Mouse (Mus musculus): ENCODE measurements around the gene Sh2d3c. TPM values are rescaled to one million over a fixed set of nuclear protein-coding genes. Genes with fewer than 3 reads are reported as not detected.

The Sh2d3c gene
- total and polyA plus RNA-seq, 3 experiments = 4.8 to 25.8 (median 11.1) TPM

- peaks cover 62 to 89% of the 10 kb centered on the region in 2 experiments for H3K36me3 ChIP-seq (replicated peaks in 1 of 2; ENCODE audit: control insufficient read depth in 1 of 2, insufficient read depth in 1 of 2, low read length in 1 of 2)
- TF ChIP-seq POLR2A (IDR thresholded peaks at IDR 0.05; ENCODE audit: low read depth, low read length) (no peak), USF2 (conservative IDR thresholded peaks at IDR 0.05; ENCODE audit: low read depth, low read length) (no peak), ELF1 (IDR thresholded peaks at IDR 0.05; ENCODE audit: low read depth, low read length) (no peak), IRF4 (IDR thresholded peaks at IDR 0.05; ENCODE audit: low read depth, low read length) (no peak), CHD1 (IDR thresholded peaks at IDR 0.05; ENCODE audit: low read depth, low read length) (no peak), E2F4 (IDR thresholded peaks at IDR 0.05; ENCODE audit: insufficient replicate concordance, low read depth, low read length) (no peak), TCF12 (IDR thresholded peaks at IDR 0.05; ENCODE audit: low read depth, low read length) (no peak)
- peaks cover 6 to 21% of the 10 kb centered on the region in 2 experiments; a peak in 2 of 4 replicates for H3K4me1 ChIP-seq (ENCODE audit: control insufficient read depth in 1 of 2, insufficient read depth in 2 of 2)
- no peak overlapping the region for H3K27ac ChIP-seq (ENCODE audit: insufficient read depth, low read depth)
- no peak for DNase-seq (ENCODE audit: extremely low read depth)
- no peak overlapping the region for H3K9ac ChIP-seq (ENCODE audit: insufficient read depth, low read depth)
- in situ Hi-C loops (cut with MboI; ENCODE audit: low pct_ligation_motif_present, low pct_unique_long_range_greater_than_20kb, low sequenced_read_pairs) (no loop called here), dilution Hi-C loops (cut with MboI; ENCODE audit: extremely low pct_ligation_motif_present, extremely low pct_unique_long_range_greater_than_20kb, low sequenced_read_pairs) (no loop called here)
- H3K27me3 ChIP-seq (replicated peaks) = no peaks in the 10 kb centered on the region
- no peak overlapping the region for H3K4me3 ChIP-seq (replicated peaks in 1 of 3; ENCODE audit: low read depth in 2 of 3, low read length in 2 of 3, poor library complexity in 1 of 3)
- H3K4me2 ChIP-seq (ENCODE audit: insufficient read depth, low read depth, poor library complexity, severe bottlenecking) = no peak overlapping the region
- H3K9me3 ChIP-seq (replicated peaks; ENCODE audit: low read length) = no peaks in the 10 kb centered on the region
- no peaks in the 10 kb centered on the region for H3K79me2 ChIP-seq (replicated peaks; ENCODE audit: control insufficient read depth, extremely low read depth, insufficient read depth, poor library complexity, severe bottlenecking)
Measured at GRCm38 (mm10) chr2:32686640-32687039, 34.2 kb upstream of the Sh2d3c start.

- Histone ChIP-seq H3K4me1 (ENCODE audit: control insufficient read depth in 1 of 2, insufficient read depth in 2 of 2) (peaks cover 9 to 23% of the 10 kb centered on the region in 2 experiments), H3K27ac (ENCODE audit: insufficient read depth, low read depth) (no peak overlapping the region), H3K4me3 (replicated peaks in 1 of 3; ENCODE audit: low read depth in 2 of 3, low read length in 2 of 3, poor library complexity in 1 of 3) (no peak overlapping the region), H3K9me3 (replicated peaks; ENCODE audit: low read length) (no peaks in the 10 kb centered on the region), H3K36me3 (replicated peaks in 1 of 2; ENCODE audit: control insufficient read depth in 1 of 2, insufficient read depth in 1 of 2, low read length in 1 of 2) (peaks cover 61 to 87% of the 10 kb centered on the region in 2 experiments), H3K79me2 (replicated peaks; ENCODE audit: control insufficient read depth, extremely low read depth, insufficient read depth, poor library complexity, severe bottlenecking) (peaks cover 2% of the 10 kb centered on the region; the same call in 1 of the 2 replicates), H3K9ac (ENCODE audit: insufficient read depth, low read depth) (no peak overlapping the region), H3K27me3 (replicated peaks) (no peaks in the 10 kb centered on the region), H3K4me2 (ENCODE audit: insufficient read depth, low read depth, poor library complexity, severe bottlenecking) (no peak overlapping the region)
- TF ChIP-seq JUND (conservative IDR thresholded peaks at IDR 0.05; ENCODE audit: low read depth, low read length) (no peak), MEF2A (IDR thresholded peaks at IDR 0.05; ENCODE audit: borderline replicate concordance, low read depth, low read length) (no peak), JUN (IDR thresholded peaks at IDR 0.05; ENCODE audit: insufficient read depth, low read depth, low read length) (no peak), BHLHE40 (IDR thresholded peaks at IDR 0.05; ENCODE audit: low read depth, low read length) (no peak), ZKSCAN1 (IDR thresholded peaks at IDR 0.05; ENCODE audit: borderline replicate concordance, low read depth, low read length) (no peak), MYC (IDR thresholded peaks at IDR 0.05; ENCODE audit: low read depth, low read length) (no peak), RAD21 (IDR thresholded peaks at IDR 0.05; ENCODE audit: low read depth, low read length) (no peak)
- in situ Hi-C loops (cut with MboI; ENCODE audit: low pct_ligation_motif_present, low pct_unique_long_range_greater_than_20kb, low sequenced_read_pairs) (no loop called here), dilution Hi-C loops (cut with MboI; ENCODE audit: extremely low pct_ligation_motif_present, extremely low pct_unique_long_range_greater_than_20kb, low sequenced_read_pairs) (no loop called here)
- DNase-seq (ENCODE audit: extremely low read depth) = no peak
Measured at GRCm38 (mm10) chr2:32687562-32687961, 33.3 kb upstream of the Sh2d3c start.

GRCm38 (mm10) chr2:32689420-32689819 lies 31.4 kb upstream of the Sh2d3c start:
- Histone ChIP-seq H3K4me1 (ENCODE audit: control insufficient read depth in 1 of 2, insufficient read depth in 2 of 2) (peaks cover 11 to 29% of the 10 kb centered on the region in 2 experiments), H3K27me3 (replicated peaks) (no peaks in the 10 kb centered on the region), H3K9me3 (replicated peaks; ENCODE audit: low read length) (no peaks in the 10 kb centered on the region), H3K79me2 (replicated peaks; ENCODE audit: control insufficient read depth, extremely low read depth, insufficient read depth, poor library complexity, severe bottlenecking) (peaks cover 11% of the 10 kb centered on the region; the same call in 1 of the 2 replicates), H3K36me3 (replicated peaks in 1 of 2; ENCODE audit: control insufficient read depth in 1 of 2, insufficient read depth in 1 of 2, low read length in 1 of 2) (peaks cover 48 to 70% of the 10 kb centered on the region in 2 experiments), H3K9ac (ENCODE audit: insufficient read depth, low read depth) (no peak overlapping the region), H3K27ac (ENCODE audit: insufficient read depth, low read depth) (no peak overlapping the region), H3K4me3 (replicated peaks in 1 of 3; ENCODE audit: low read depth in 2 of 3, low read length in 2 of 3, poor library complexity in 1 of 3) (no peak overlapping the region), H3K4me2 (ENCODE audit: insufficient read depth, low read depth, poor library complexity, severe bottlenecking) (no peak overlapping the region)
- in situ Hi-C loops (cut with MboI; ENCODE audit: low pct_ligation_motif_present, low pct_unique_long_range_greater_than_20kb, low sequenced_read_pairs) = no loop called here
- TF ChIP-seq IRF4 (IDR thresholded peaks at IDR 0.05; ENCODE audit: low read depth, low read length) = peak; percentile 38; the same call in 1 of the 2 replicates
- no peak for TF ChIP-seq MEF2A (IDR thresholded peaks at IDR 0.05; ENCODE audit: borderline replicate concordance, low read depth, low read length)
- no peak for TF ChIP-seq TCF12 (IDR thresholded peaks at IDR 0.05; ENCODE audit: low read depth, low read length)
- TF ChIP-seq SMC3 (IDR thresholded peaks at IDR 0.05; ENCODE audit: low read depth, low read length) = peak; percentile 99
- TF ChIP-seq RAD21 (IDR thresholded peaks at IDR 0.05; ENCODE audit: low read depth, low read length) = peak; percentile 93
- peak; percentile 98 for TF ChIP-seq MAZ (IDR thresholded peaks at IDR 0.05; ENCODE audit: low read depth, low read length)
- no peak for TF ChIP-seq MXI1 (IDR thresholded peaks at IDR 0.05; ENCODE audit: low read depth, low read length)
- peak; percentile 82 for TF ChIP-seq ZC3H11A (IDR thresholded peaks at IDR 0.05; ENCODE audit: low read depth, low read length)
- peak; percentile 93; the same call in 1 of the 2 replicates for TF ChIP-seq NELFE (IDR thresholded peaks at IDR 0.05; ENCODE audit: low read depth, low read length)
- TF ChIP-seq CHD2 (IDR thresholded peaks at IDR 0.05; ENCODE audit: low read length) = no peak
- no peak for TF ChIP-seq CHD1 (IDR thresholded peaks at IDR 0.05; ENCODE audit: low read depth, low read length)
- TF ChIP-seq CTCF (conservative IDR thresholded peaks at IDR 0.05 in 1 of 2, IDR thresholded peaks at IDR 0.05 in 1 of 2; ENCODE audit: low read depth in 2 of 2, low read length in 2 of 2) = peak; percentile 99 to 100
- no peak for TF ChIP-seq USF2 (conservative IDR thresholded peaks at IDR 0.05; ENCODE audit: low read depth, low read length)
- TF ChIP-seq JUND (conservative IDR thresholded peaks at IDR 0.05; ENCODE audit: low read depth, low read length) = 0 out of 2 replicates have a peak, but pooled peaks have one; percentile 20
- no peak for TF ChIP-seq ETS1 (conservative IDR thresholded peaks at IDR 0.05; ENCODE audit: low read depth, low read length)
- no peak for TF ChIP-seq EP300 (IDR thresholded peaks at IDR 0.05; ENCODE audit: low read length)
- TF ChIP-seq KAT2A (IDR thresholded peaks at IDR 0.05; ENCODE audit: insufficient replicate concordance, low read length) = no peak
- TF ChIP-seq JUN (IDR thresholded peaks at IDR 0.05; ENCODE audit: insufficient read depth, low read depth, low read length) = no peak
- peak; percentile 95 for DNase-seq (ENCODE audit: extremely low read depth)
- dilution Hi-C loops (cut with MboI; ENCODE audit: extremely low pct_ligation_motif_present, extremely low pct_unique_long_range_greater_than_20kb, low sequenced_read_pairs) = no loop called here
